Mouse (Mus musculus): ENCODE measurements around the gene Nwd1.

- TF ChIP-seq GATA1 (IDR thresholded peaks at IDR 0.05; ENCODE audit: low read length), result no peak
- TF ChIP-seq TAL1 (IDR thresholded peaks at IDR 0.05; ENCODE audit: low read length), result no peak
Observed at GRCm38 (mm10) chr8:72716594-72716993, 70.1 kb downstream of the Nwd1 start.
